Mouse (Mus musculus): ENCODE measurements around the gene Tcf23.
A peak's percentile ranks its signal among the peaks of the same experiment; 100 is the strongest.

Tcf23 gene

GRCm38 (mm10) chr5:30968416-30968815 lies at the start of gene Tcf23:
Tcf23 (plus strand) TSS chr5:30968662.
- DNase-seq (ENCODE audit: low read depth, low spot score), result no peak

GRCm38 (mm10) chr5:30918691-30919090 lies 49.8 kb upstream of the Tcf23 start:
- DNase-seq (ENCODE audit: low read depth, low spot score), result no peak

GRCm38 (mm10) chr5:30919831-30920614 lies 48.4 kb upstream of the Tcf23 start:
- DNase-seq (ENCODE audit: low read depth, low spot score), result peak; percentile 52

GRCm38 (mm10) chr5:30920621-30921020 lies 47.8 kb upstream of the Tcf23 start:
- peak; percentile 52 for DNase-seq (ENCODE audit: low read depth, low spot score)

GRCm38 (mm10) chr5:30921256-30922033 lies 47.0 kb upstream of the Tcf23 start, which contains the start of gene Khk:
Khk (plus strand) TSS chr5:30921431.
- DNase-seq (ENCODE audit: low read depth, low spot score), result peak; percentile 95

- DNase-seq (ENCODE audit: low read depth, low spot score), result no peak
Measured at GRCm38 (mm10) chr5:30922581-30923041, 45.9 kb upstream of the Tcf23 start.

GRCm38 (mm10) chr5:30923119-30923518 lies 45.3 kb upstream of the Tcf23 start:
- DNase-seq (ENCODE audit: low read depth, low spot score), result no peak

- DNase-seq (ENCODE audit: low read depth, low spot score), result no peak
Measured at GRCm38 (mm10) chr5:30924614-30925013, 43.8 kb upstream of the Tcf23 start.

GRCm38 (mm10) chr5:30925217-30925616 lies 43.2 kb upstream of the Tcf23 start:
- DNase-seq (ENCODE audit: low read depth, low spot score), result no peak

- DNase-seq (ENCODE audit: low read depth, low spot score), result no peak
Measured at GRCm38 (mm10) chr5:30926073-30926472, 42.4 kb upstream of the Tcf23 start.

- peak; percentile 57 for DNase-seq (ENCODE audit: low read depth, low spot score)
Measured at GRCm38 (mm10) chr5:30927945-30928529, 40.4 kb upstream of the Tcf23 start.

- DNase-seq (ENCODE audit: low read depth, low spot score), result peak; percentile 64
Measured at GRCm38 (mm10) chr5:30930121-30930520, 38.3 kb upstream of the Tcf23 start.

GRCm38 (mm10) chr5:30930846-30931245 lies 37.6 kb upstream of the Tcf23 start:
- no peak for DNase-seq (ENCODE audit: low read depth, low spot score)

- DNase-seq (ENCODE audit: low read depth, low spot score), result no peak
Measured at GRCm38 (mm10) chr5:30931378-30931777, 37.1 kb upstream of the Tcf23 start.

GRCm38 (mm10) chr5:30933705-30934104 lies 34.8 kb upstream of the Tcf23 start:
- DNase-seq (ENCODE audit: low read depth, low spot score), result no peak

GRCm38 (mm10) chr5:30934725-30935461 lies 33.6 kb upstream of the Tcf23 start:
- DNase-seq (ENCODE audit: low read depth, low spot score), result no peak

GRCm38 (mm10) chr5:30943004-30943403 lies 25.5 kb upstream of the Tcf23 start:
- DNase-seq (ENCODE audit: low read depth, low spot score), result peak; percentile 65

GRCm38 (mm10) chr5:30944344-30944743 lies 24.1 kb upstream of the Tcf23 start:
- DNase-seq (ENCODE audit: low read depth, low spot score), result no peak

GRCm38 (mm10) chr5:30944956-30945781 lies 23.3 kb upstream of the Tcf23 start, which contains the start of gene Cgref1:
Cgref1 (minus strand) TSS chr5:30945591.
- peak; percentile 72 for DNase-seq (ENCODE audit: low read depth, low spot score)

- no peak for DNase-seq (ENCODE audit: low read depth, low spot score)
Measured at GRCm38 (mm10) chr5:30948620-30949019, 19.8 kb upstream of the Tcf23 start.

Measured in ZHBTc4 (cell line).